Mouse (Mus musculus): Measurements from ENCODE around the gene Rnf24.

GRCm38 (mm10) chr2:131323675-131324074, 29.0 kb downstream of the Rnf24 start:
- TF ChIP-seq POLR2A (IDR thresholded peaks at IDR 0.05; ENCODE audit: extremely low read depth, insufficient read depth, low read length): no peak
- no peak for TF ChIP-seq CTCF (IDR thresholded peaks at IDR 0.05; ENCODE audit: low read depth, low read length)
